Mouse (Mus musculus) kidney, adult 2 months (tissue): ENCODE measurements around the gene Erc2. TPM values are rescaled to one million over a fixed set of nuclear protein-coding genes. Genes with fewer than 3 reads are reported as not detected.

Source experiments
- DNase-seq: peaks from one replicate; pipeline ENCODE4 v3.0.0; 2021
- H3K27ac ChIP-seq: fragments of 200-500 bp; 2 replicates; pipeline ENCODE4 v1.5.1; 2012; ENCODE audit warnings: low read depth, low read length, control low read depth, inconsistent platforms; ENCODE audit not compliant: insufficient read depth
- H3K27me3 ChIP-seq: fragments of 200-500 bp; replicated peaks from 2 replicates; pipeline ENCODE4 v1.6.1; 2012; ENCODE audit warnings: mild to moderate bottlenecking, moderate library complexity, low read length, inconsistent platforms; ENCODE audit not compliant: control insufficient read depth, insufficient read depth
- H3K36me3 ChIP-seq: fragments of 200-500 bp; 2 replicates; pipeline ENCODE4 v1.6.1; 2012; ENCODE audit warnings: mild to moderate bottlenecking, moderate library complexity, low read length, inconsistent platforms; ENCODE audit not compliant: control insufficient read depth, insufficient read depth
- H3K4me1 ChIP-seq: fragments of 200-500 bp; 2 replicates; pipeline ENCODE4 v1.6.1; 2011; ENCODE audit warnings: low read length; ENCODE audit not compliant: control insufficient read depth, insufficient read depth
- H3K4me3 ChIP-seq: fragments of 200-500 bp; 2 replicates; pipeline ENCODE4 v1.5.1; 2011; ENCODE audit warnings: mild to moderate bottlenecking, low read depth, low read length, control low read depth; ENCODE audit not compliant: insufficient read depth
- CTCF ChIP-seq: fragments of 200-500 bp; conservative IDR thresholded peaks from 2 replicates; pipeline ENCODE4 v1.5.1; 2011; ENCODE audit warnings: low read depth, mild to moderate bottlenecking, control low read depth, low read length, moderate library complexity, mixed read lengths; ENCODE audit not compliant: insufficient read depth, insufficient read length
- POLR2A ChIP-seq: fragments of 200-500 bp; IDR thresholded peaks from one replicate; pipeline ENCODE4 v1.6.1; 2011; ENCODE audit warnings: low read depth, low read length, control low read depth
- WGBS: fragments of 180-500 bp; shearing (Covaris S2); methylation state at CpG from one replicate; pipeline ENCODE4 v1.1.7; 2018; 5-methylcytosine and 5-hydroxymethylcytosine counted together
- polyA plus RNA-seq: library from polyadenylated mRNA; depleted of rRNA; stranded (reverse); fragments of >200 nt; gene quantifications from 2 replicates; pipeline ENCODE4 v1.2.3, GENCODE M21; 2012

The Erc2 gene
- polyA plus RNA-seq, 1 experiment, result 6.9 TPM

DNA sequence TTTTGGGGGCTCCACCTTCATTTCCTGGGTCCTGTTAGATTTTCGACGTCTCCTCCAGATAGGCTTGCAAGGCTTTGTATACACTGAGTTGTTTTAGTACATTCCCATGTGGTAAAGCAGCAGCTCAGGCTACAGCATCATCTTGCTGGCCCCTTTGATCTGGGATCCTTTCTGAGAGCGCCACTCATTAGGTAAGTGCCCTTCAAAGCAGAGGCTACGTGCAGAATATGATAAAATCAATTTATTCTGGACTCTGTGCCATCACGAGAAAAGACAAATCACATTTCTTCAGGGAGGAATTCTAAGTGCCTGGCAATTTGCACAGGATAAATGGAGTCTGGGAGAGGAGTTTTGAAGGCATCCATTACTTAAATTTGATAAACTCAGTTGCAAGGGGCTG, 525.0 kb downstream of the Erc2 start:
- 59% methylated on average over 5 of the region's 5 CpGs for WGBS
- H3K4me1 ChIP-seq, result no peaks in the 10 kb centered on the region
- no peaks in the 10 kb centered on the region; the same call in 1 of the 2 replicates for H3K27me3 ChIP-seq
- no peak for TF ChIP-seq CTCF
- no peak for TF ChIP-seq POLR2A
- no peak overlapping the region for H3K4me3 ChIP-seq
- no peaks in the 10 kb centered on the region for H3K36me3 ChIP-seq
- no peak overlapping the region for H3K27ac ChIP-seq
- no peak for DNase-seq

DNA sequence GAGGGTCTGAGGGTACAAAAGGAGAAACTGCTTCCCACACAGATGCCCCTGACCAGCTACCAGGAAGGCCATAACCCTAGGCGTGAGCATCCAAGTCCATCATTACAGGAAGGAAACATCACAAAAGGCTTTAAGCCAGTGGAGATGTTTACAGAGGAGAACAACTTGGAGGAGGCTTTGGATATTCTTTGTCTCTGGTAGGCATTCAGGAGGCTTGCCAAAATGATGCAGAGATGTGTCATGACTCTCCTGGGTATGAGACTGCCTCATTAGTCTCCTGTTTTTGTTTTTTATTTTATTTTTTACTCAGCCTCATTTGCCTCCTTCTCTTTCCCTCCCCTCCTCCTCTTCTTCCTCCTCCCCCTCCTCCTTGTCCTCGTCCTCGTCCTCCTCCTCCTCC, 528.7 kb downstream of the Erc2 start:
- Histone ChIP-seq H3K4me3 (no peak overlapping the region), H3K27ac (no peak overlapping the region), H3K4me1 (no peaks in the 10 kb centered on the region), H3K27me3 (no peaks in the 10 kb centered on the region; the same call in 1 of the 2 replicates), H3K36me3 (no peaks in the 10 kb centered on the region)
- TF ChIP-seq CTCF, result no peak
- TF ChIP-seq POLR2A, result no peak
- WGBS, result 83% methylated on average over 3 of the region's 3 CpGs
- no peak for DNase-seq

DNA sequence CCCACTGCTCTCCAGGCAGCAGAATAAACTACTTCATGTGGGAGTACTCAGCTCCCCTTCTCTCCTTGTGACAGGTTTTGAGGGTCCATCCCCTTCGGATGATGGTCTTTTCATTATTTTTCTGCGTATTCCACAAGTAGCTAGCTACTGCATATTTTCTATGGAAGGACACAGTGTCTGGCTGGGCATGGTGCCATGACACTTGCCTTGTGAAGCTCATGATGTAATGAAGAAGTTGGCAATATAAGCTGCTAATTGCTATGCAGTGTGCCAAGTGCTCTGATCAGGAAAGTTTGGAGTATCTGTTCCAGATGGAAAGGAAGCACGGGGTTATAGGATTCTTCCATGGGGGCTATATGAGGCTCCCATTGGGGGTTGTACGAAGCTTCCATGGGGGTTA, 533.5 kb downstream of the Erc2 start:
- 88% methylated on average over 4 of the region's 4 CpGs for WGBS
- Histone ChIP-seq H3K4me1 (no peaks in the 10 kb centered on the region), H3K27ac (no peak overlapping the region), H3K4me3 (no peak overlapping the region), H3K27me3 (no peaks in the 10 kb centered on the region), H3K36me3 (no peaks in the 10 kb centered on the region)
- DNase-seq, result no peak
- TF ChIP-seq CTCF, result no peak
- TF ChIP-seq POLR2A, result no peak

DNA sequence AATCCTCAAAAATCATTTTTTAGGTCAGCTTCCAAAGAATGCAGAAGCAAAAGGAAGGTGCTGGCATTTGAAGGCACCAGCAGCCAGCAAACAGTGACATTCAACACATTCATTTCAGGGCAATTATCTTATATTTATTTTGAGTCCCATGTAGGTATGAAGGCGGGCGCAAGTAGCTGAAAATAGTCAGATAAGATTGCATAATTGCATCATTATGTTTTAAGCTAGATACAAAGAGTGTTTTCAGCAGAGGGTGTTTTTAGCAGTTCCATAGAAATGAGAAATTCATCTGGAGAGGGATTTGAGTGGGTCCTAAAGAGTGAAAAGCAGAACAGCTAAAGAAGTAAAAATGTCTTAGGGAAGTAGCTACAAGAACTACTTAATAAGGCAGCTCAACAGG, 538.6 kb downstream of the Erc2 start:
- no peak overlapping the region for H3K27ac ChIP-seq
- H3K27me3 ChIP-seq, result no peaks in the 10 kb centered on the region
- DNase-seq, result no peak
- no peaks in the 10 kb centered on the region for H3K36me3 ChIP-seq
- TF ChIP-seq CTCF, result no peak
- no peak for TF ChIP-seq POLR2A
- H3K4me3 ChIP-seq, result no peak overlapping the region
- no peaks in the 10 kb centered on the region for H3K4me1 ChIP-seq
- WGBS, result 96% methylated on average over 2 of the region's 2 CpGs

DNA sequence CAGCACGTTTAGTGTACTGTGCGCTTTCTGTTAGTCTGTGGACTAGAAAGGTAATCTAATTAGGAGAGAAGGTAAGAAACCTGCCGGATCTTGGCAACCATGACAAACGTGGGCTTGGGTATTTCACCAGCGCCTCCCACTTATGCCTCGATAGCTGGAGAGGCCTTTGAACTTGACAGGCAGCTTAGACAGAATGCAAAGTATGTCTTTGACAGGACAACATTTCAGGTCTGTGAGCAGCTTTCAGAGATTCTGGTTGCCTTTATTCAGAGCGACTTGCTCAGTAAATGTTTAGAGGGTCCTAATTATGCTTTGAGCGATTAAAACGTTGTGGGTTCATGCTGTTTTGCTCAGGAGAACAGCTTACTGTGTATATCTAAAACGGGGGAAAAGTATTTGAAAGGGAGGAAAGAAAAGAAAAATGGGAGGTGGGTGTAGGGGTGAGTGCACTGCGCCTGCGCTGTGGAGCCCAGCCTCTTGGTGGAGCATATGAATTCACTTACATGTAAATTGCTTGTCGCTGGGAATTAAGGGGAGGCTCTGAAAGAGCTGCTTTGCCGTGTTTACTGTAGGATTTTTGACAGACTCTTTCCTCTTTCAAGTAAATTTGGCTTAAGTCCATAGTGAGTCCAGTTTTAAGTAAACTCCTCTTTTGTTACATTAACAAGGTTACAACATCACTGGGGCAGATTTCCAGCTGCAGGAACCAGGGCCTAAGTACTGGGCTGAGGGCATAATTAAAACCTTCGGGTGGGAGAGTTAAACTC, 542.6 kb downstream of the Erc2 start:
- H3K36me3 ChIP-seq, result no peaks in the 10 kb centered on the region
- H3K27ac ChIP-seq, result no peak overlapping the region
- peak; percentile 4 for DNase-seq
- H3K4me3 ChIP-seq, result no peak overlapping the region
- H3K4me1 ChIP-seq, result no peaks in the 10 kb centered on the region
- 35% methylated on average over 15 of the region's 15 CpGs for WGBS
- H3K27me3 ChIP-seq, result no peaks in the 10 kb centered on the region
- TF ChIP-seq POLR2A (no peak), CTCF (no peak)

DNA sequence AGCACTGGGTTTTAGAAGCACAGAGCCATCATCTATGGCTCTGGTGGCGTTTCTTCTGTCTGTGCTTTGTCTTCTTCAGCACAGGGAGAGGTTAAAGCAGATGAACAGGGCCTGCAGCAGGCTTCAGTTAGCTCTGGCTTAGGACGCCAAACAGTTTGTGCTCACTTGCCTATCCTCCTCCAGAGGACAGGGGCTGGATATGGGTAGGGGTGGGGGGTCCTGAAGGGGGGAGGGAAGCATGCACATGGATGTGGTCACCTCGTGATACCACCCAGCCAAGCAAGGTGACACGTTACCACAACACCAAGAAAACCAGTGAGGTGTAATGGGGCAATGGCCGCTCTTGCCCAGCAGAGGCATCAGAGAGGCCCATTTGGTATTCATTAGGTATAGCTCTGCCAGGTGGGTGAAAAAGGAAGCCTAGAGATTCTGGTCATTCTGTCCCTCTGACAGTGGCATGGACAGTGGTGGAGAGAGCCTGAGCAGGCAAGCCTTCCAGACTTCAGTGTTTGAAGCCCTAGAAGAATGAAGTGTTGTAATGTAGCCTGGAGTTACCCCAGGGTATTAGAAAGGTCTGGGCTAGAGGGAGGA, 543.5 kb downstream of the Erc2 start:
- no peak overlapping the region for H3K4me3 ChIP-seq
- no peak for DNase-seq
- no peaks in the 10 kb centered on the region for H3K36me3 ChIP-seq
- H3K4me1 ChIP-seq, result no peaks in the 10 kb centered on the region
- WGBS, result 72% methylated on average over 5 of the region's 5 CpGs
- no peak overlapping the region for H3K27ac ChIP-seq
- TF ChIP-seq POLR2A (no peak), CTCF (no peak)
- no peaks in the 10 kb centered on the region for H3K27me3 ChIP-seq

DNA sequence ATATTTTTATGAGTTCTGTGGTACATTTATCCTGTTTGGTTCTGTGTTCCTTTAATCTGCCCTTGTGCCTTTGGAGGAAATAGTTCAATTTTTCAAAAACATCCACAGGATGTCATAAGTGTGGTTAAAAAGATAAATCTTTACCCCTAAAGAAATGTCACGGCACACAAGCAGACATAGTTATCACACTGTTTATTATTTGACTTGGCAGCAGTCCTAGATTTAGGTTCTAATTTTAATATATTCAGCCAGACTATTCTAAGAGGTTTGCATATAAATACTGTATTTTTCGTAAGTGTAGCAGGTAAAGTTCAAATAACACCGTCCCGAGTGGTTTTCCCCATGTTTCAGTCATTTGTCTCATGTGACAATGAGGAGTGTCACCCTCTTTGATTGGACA, 548.5 kb downstream of the Erc2 start:
- DNase-seq, result no peak
- H3K4me3 ChIP-seq, result no peak overlapping the region
- no peak overlapping the region for H3K27ac ChIP-seq
- WGBS, result 61% methylated on average over 4 of the region's 4 CpGs
- TF ChIP-seq CTCF, result no peak
- no peak for TF ChIP-seq POLR2A
- no peaks in the 10 kb centered on the region for H3K27me3 ChIP-seq
- no peaks in the 10 kb centered on the region for H3K36me3 ChIP-seq
- no peaks in the 10 kb centered on the region for H3K4me1 ChIP-seq
